Mouse (Mus musculus): ENCODE data around the gene Plekha8.

- TF ChIP-seq CTCF (IDR thresholded peaks at IDR 0.05; ENCODE audit: control insufficient read depth, insufficient read depth, low read length) (no peak), POLR2A (IDR thresholded peaks at IDR 0.05; ENCODE audit: borderline replicate concordance, control insufficient read depth, low read depth, low read length) (no peak)
These were observed 90.9 kb downstream of the Plekha8 start for GRCm38 (mm10) chr6:54685716-54686395.

Data from bone marrow, adult 2 months (tissue).